Mouse (Mus musculus) spleen, adult 2 months (tissue): ENCODE data around the gene 7530416G11Rik. TPM values are rescaled to one million over a fixed set of nuclear protein-coding genes. Genes with fewer than 3 reads are reported as not detected.

Source experiments
- DNase-seq, 2 experiments: peaks; one replicate each; pipeline versions ENCODE4 v3.0.0 to v3.0.0-alpha.2; 2012 to 2021; ENCODE audit warnings: low spot score in 2 of 2, low read depth in 1 of 2
- H3K27ac ChIP-seq: fragments of 200-500 bp; 2 replicates; pipeline ENCODE4 v1.5.1; 2012; ENCODE audit warnings: low read length, inconsistent platforms; ENCODE audit not compliant: insufficient read depth
- H3K27me3 ChIP-seq: fragments of 200-500 bp; 2 replicates; pipeline ENCODE4 v1.6.1; 2012; ENCODE audit warnings: mild to moderate bottlenecking, moderate library complexity, low read length, inconsistent platforms; ENCODE audit not compliant: control insufficient read depth, insufficient read depth
- H3K36me3 ChIP-seq: fragments of 200-500 bp; 2 replicates; pipeline ENCODE4 v1.6.1; 2012; ENCODE audit warnings: mild to moderate bottlenecking, low read length, inconsistent platforms; ENCODE audit not compliant: control insufficient read depth, insufficient read depth
- H3K4me1 ChIP-seq: fragments of 200-500 bp; 2 replicates; pipeline ENCODE4 v1.6.1; 2011; ENCODE audit warnings: inconsistent platforms; ENCODE audit not compliant: control insufficient read depth, insufficient read depth, insufficient read length
- H3K4me3 ChIP-seq: fragments of 200-500 bp; 2 replicates; pipeline ENCODE4 v1.5.1; 2011; ENCODE audit warnings: mild to moderate bottlenecking, inconsistent platforms; ENCODE audit not compliant: insufficient read depth, insufficient read length; ENCODE audit errors: extremely low read depth
- CTCF ChIP-seq: fragments of 200-500 bp; IDR thresholded peaks from 2 replicates; pipeline ENCODE4 v1.5.1; 2011; ENCODE audit warnings: mild to moderate bottlenecking, inconsistent platforms; ENCODE audit not compliant: insufficient read depth, insufficient read length, insufficient replicate concordance; ENCODE audit errors: extremely low read depth
- POLR2A ChIP-seq: fragments of 200-500 bp; IDR thresholded peaks from 2 replicates; pipeline ENCODE4 v1.6.1; 2011; ENCODE audit warnings: low read depth, low read length, inconsistent platforms
- WGBS: fragments of 180-500 bp; shearing (Covaris S2); methylation state at CpG from one replicate; pipeline ENCODE4 v1.1.7; 2018; 5-methylcytosine and 5-hydroxymethylcytosine counted together
- polyA plus RNA-seq: library from polyadenylated mRNA; depleted of rRNA; stranded (reverse); fragments of >200 nt; gene quantifications from 2 replicates; pipeline ENCODE4 v1.2.3, GENCODE M21; 2012

7530416G11Rik gene
- polyA plus RNA-seq, 1 experiment: not detected

GRCm38 (mm10) chr15:85466456-85467067 lies 36.5 kb downstream of the 7530416G11Rik start:
- Histone ChIP-seq H3K27ac (no peak overlapping the region), H3K4me1 (no peaks in the 10 kb centered on the region), H3K4me3 (no peak overlapping the region), H3K36me3 (peaks cover 12% of the 10 kb centered on the region), H3K27me3 (no peaks in the 10 kb centered on the region)
- 95% methylated on average over 5 of the region's 5 CpGs for WGBS
- no peak for DNase-seq
- TF ChIP-seq POLR2A: no peak
- TF ChIP-seq CTCF: no peak

GRCm38 (mm10) chr15:85464823-85465565 lies 38.0 kb downstream of the 7530416G11Rik start:
- DNase-seq: no peak
- no peaks in the 10 kb centered on the region for H3K27me3 ChIP-seq
- no peaks in the 10 kb centered on the region for H3K4me1 ChIP-seq
- H3K36me3 ChIP-seq: peaks cover 12% of the 10 kb centered on the region
- TF ChIP-seq CTCF (no peak), POLR2A (no peak)
- no peak overlapping the region for H3K4me3 ChIP-seq
- 86% methylated on average over 10 of the region's 10 CpGs for whole genome bisulfite sequencing
- no peak overlapping the region for H3K27ac ChIP-seq

- Histone ChIP-seq H3K36me3 (peaks cover 12% of the 10 kb centered on the region), H3K4me3 (no peak overlapping the region), H3K27ac (no peak overlapping the region), H3K27me3 (no peaks in the 10 kb centered on the region), H3K4me1 (no peaks in the 10 kb centered on the region)
- TF ChIP-seq POLR2A (no peak), CTCF (no peak)
- no peak for DNase-seq
- WGBS: 89% methylated on average over 5 of the region's 5 CpGs
These were observed 38.8 kb downstream of the 7530416G11Rik start for GRCm38 (mm10) chr15:85464190-85464589.

GRCm38 (mm10) chr15:85463027-85463790 lies 39.8 kb downstream of the 7530416G11Rik start:
- TF ChIP-seq CTCF: no peak
- no peak for TF ChIP-seq POLR2A
- no peaks in the 10 kb centered on the region for H3K27me3 ChIP-seq
- H3K4me3 ChIP-seq: no peak overlapping the region
- H3K4me1 ChIP-seq: no peaks in the 10 kb centered on the region
- WGBS: 92% methylated on average over 13 of the region's 13 CpGs
- no peak for DNase-seq
- H3K27ac ChIP-seq: no peak overlapping the region
- H3K36me3 ChIP-seq: peaks cover 11% of the 10 kb centered on the region

- WGBS: 92% methylated on average over 4 of the region's 4 CpGs
- H3K36me3 ChIP-seq: peaks cover 10% of the 10 kb centered on the region
- TF ChIP-seq CTCF: no peak
- no peak for TF ChIP-seq POLR2A
These were observed 40.9 kb downstream of the 7530416G11Rik start for GRCm38 (mm10) chr15:85462138-85462537.

GRCm38 (mm10) chr15:85461541-85461940 lies 41.5 kb downstream of the 7530416G11Rik start:
- no peak overlapping the region for H3K27ac ChIP-seq
- H3K4me3 ChIP-seq: no peak overlapping the region
- peaks cover 10% of the 10 kb centered on the region for H3K36me3 ChIP-seq
- TF ChIP-seq POLR2A (no peak), CTCF (no peak)
- no peak for DNase-seq
- no peaks in the 10 kb centered on the region for H3K27me3 ChIP-seq
- WGBS: 92% methylated on average over 4 of the region's 4 CpGs
- no peaks in the 10 kb centered on the region for H3K4me1 ChIP-seq

More at GRCm38 (mm10) chr15:85462138-85462537, 40.9 kb downstream of the 7530416G11Rik start:
- Histone ChIP-seq H3K27me3 (no peaks in the 10 kb centered on the region), H3K4me3 (no peak overlapping the region), H3K4me1 (no peaks in the 10 kb centered on the region), H3K27ac (no peak overlapping the region)
- DNase-seq: no peak

GRCm38 (mm10) chr15:85458631-85459082 lies 44.4 kb downstream of the 7530416G11Rik start:
- DNase-seq: no peak
- Histone ChIP-seq H3K4me3 (no peak overlapping the region), H3K36me3 (peaks cover 8% of the 10 kb centered on the region), H3K4me1 (no peaks in the 10 kb centered on the region), H3K27ac (no peak overlapping the region), H3K27me3 (no peaks in the 10 kb centered on the region)
- 95% methylated on average over 4 of the region's 4 CpGs for WGBS
- TF ChIP-seq CTCF (no peak), POLR2A (no peak)
